Mouse (Mus musculus) spleen, adult 2 months (tissue): ENCODE results near the gene Tbc1d10b. TPM values are rescaled to one million over a fixed set of nuclear protein-coding genes. Genes with fewer than 3 reads are reported as not detected.

Source experiments
- DNase-seq, 2 experiments: peaks; one replicate each; pipeline versions ENCODE4 v3.0.0 to v3.0.0-alpha.2; 2012 to 2021; ENCODE audit warnings: low spot score in 2 of 2, low read depth in 1 of 2
- H3K27ac ChIP-seq: fragments of 200-500 bp; 2 replicates; pipeline ENCODE4 v1.5.1; 2012; ENCODE audit warnings: low read length, inconsistent platforms; ENCODE audit not compliant: insufficient read depth
- H3K27me3 ChIP-seq: fragments of 200-500 bp; 2 replicates; pipeline ENCODE4 v1.6.1; 2012; ENCODE audit warnings: mild to moderate bottlenecking, moderate library complexity, low read length, inconsistent platforms; ENCODE audit not compliant: control insufficient read depth, insufficient read depth
- H3K36me3 ChIP-seq: fragments of 200-500 bp; 2 replicates; pipeline ENCODE4 v1.6.1; 2012; ENCODE audit warnings: mild to moderate bottlenecking, low read length, inconsistent platforms; ENCODE audit not compliant: control insufficient read depth, insufficient read depth
- H3K4me1 ChIP-seq: fragments of 200-500 bp; 2 replicates; pipeline ENCODE4 v1.6.1; 2011; ENCODE audit warnings: inconsistent platforms; ENCODE audit not compliant: control insufficient read depth, insufficient read depth, insufficient read length
- H3K4me3 ChIP-seq: fragments of 200-500 bp; 2 replicates; pipeline ENCODE4 v1.5.1; 2011; ENCODE audit warnings: mild to moderate bottlenecking, inconsistent platforms; ENCODE audit not compliant: insufficient read depth, insufficient read length; ENCODE audit errors: extremely low read depth
- CTCF ChIP-seq: fragments of 200-500 bp; IDR thresholded peaks from 2 replicates; pipeline ENCODE4 v1.5.1; 2011; ENCODE audit warnings: mild to moderate bottlenecking, inconsistent platforms; ENCODE audit not compliant: insufficient read depth, insufficient read length, insufficient replicate concordance; ENCODE audit errors: extremely low read depth
- POLR2A ChIP-seq: fragments of 200-500 bp; IDR thresholded peaks from 2 replicates; pipeline ENCODE4 v1.6.1; 2011; ENCODE audit warnings: low read depth, low read length, inconsistent platforms
- WGBS: fragments of 180-500 bp; shearing (Covaris S2); methylation state at CpG from one replicate; pipeline ENCODE4 v1.1.7; 2018; 5-methylcytosine and 5-hydroxymethylcytosine counted together
- polyA plus RNA-seq: library from polyadenylated mRNA; depleted of rRNA; stranded (reverse); fragments of >200 nt; gene quantifications from 2 replicates; pipeline ENCODE4 v1.2.3, GENCODE M21; 2012

The Tbc1d10b gene
- polyA plus RNA-seq, 1 experiment = 33.0 TPM

GRCm38 (mm10) chr7:127216307-127216706 lies 8.0 kb upstream of the Tbc1d10b start:
- 74% methylated on average over 5 of the region's 5 CpGs for WGBS
- H3K4me3 ChIP-seq = no peak overlapping the region
- DNase-seq = no peak

DNA sequence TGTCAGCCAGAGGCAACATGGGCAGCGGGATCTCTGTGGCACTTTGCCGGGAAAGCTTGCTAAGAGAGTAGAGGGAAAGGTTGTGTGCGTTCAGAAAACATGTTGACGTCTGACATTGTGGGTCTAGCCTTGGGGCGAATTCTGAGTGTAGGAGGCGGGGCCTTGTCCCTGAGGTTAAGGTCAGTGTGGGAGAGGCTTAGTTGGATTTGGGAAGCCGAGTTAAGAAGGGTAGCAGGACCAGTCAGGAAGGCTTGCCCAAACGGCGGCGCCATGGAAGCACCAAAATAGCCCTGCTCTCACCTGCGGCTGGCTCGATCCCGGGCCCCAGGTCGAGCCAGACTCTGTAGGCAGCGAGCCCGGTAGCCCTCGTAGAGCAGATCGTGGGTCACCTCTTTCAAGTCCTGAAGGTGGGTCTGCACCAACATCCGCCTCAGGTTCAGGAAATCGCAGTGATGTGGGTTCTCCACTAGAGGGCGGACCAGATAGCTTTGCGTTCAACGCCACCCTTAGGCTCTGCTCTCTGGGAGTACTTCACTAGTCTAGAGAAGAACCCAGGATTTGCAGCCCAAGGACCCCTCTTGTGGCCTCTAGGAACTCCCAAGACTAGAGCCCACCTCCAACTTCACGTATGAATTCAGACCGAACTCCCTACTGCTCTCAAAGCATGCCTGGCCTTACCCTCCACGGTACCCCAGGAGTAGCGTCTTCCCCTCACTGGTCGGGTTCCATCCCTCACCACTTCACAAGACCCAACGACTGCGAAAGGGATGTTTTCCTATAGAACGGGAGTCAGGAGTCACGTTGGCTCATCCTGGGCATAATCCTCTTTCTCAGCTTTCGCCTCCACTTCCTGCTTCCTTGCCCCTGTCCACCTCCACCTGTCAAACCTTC lies 7.0 kb upstream of the Tbc1d10b start:
- Histone ChIP-seq H3K27ac (peak overlapping the region; percentile 34; the same call in 1 of the 2 replicates), H3K4me3 (peak overlapping the region; percentile 21; the same call in 1 of the 2 replicates), H3K4me1 (peaks cover 34% of the 10 kb centered on the region; the same call in 1 of the 2 replicates), H3K36me3 (peaks cover 17% of the 10 kb centered on the region), H3K27me3 (no peaks in the 10 kb centered on the region)
- WGBS = 48% methylated on average over 33 of the region's 33 CpGs
- DNase-seq = peak in 1 of 2 experiments; percentile 66
- no peak for TF ChIP-seq POLR2A
- peak; percentile 85; the same call in 1 of the 2 replicates for TF ChIP-seq CTCF

More at GRCm38 (mm10) chr7:127216307-127216706, 8.0 kb upstream of the Tbc1d10b start:
- TF ChIP-seq CTCF (no peak), POLR2A (no peak)
- Histone ChIP-seq H3K27ac (no peak overlapping the region), H3K4me1 (peaks cover 27% of the 10 kb centered on the region; the same call in 1 of the 2 replicates), H3K36me3 (peaks cover 17% of the 10 kb centered on the region), H3K27me3 (no peaks in the 10 kb centered on the region)

DNA sequence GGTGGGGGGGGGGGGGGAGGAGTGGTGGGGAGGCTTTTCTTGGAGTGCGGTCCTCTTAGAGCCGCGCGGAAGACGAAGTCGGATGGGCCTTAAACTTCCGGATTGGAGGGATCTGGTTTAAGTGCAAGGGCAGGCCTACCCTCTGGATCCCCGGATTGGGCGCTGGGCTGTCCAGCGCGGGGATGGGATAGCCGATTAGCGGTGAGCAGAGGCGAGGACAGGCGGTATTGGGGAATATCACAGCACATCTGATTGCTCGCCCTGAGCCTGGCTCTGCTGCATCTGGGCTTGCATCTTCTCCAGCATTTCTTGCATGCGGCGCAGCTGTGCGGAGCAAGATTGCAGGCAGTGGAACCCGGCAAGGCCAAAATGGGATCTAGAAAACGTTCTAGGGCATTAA lies 6.3 kb upstream of the Tbc1d10b start:
- TF ChIP-seq POLR2A = no peak
- no peak for TF ChIP-seq CTCF
- WGBS = 87% methylated on average over 21 of the region's 21 CpGs
- Histone ChIP-seq H3K36me3 (peaks cover 17% of the 10 kb centered on the region), H3K27me3 (no peaks in the 10 kb centered on the region), H3K27ac (0 out of 2 replicates have a peak overlapping the region, but pooled peaks have one; percentile 34), H3K4me1 (peaks cover 37% of the 10 kb centered on the region; the same call in 1 of the 2 replicates), H3K4me3 (no peak overlapping the region)
- no peak for DNase-seq

GRCm38 (mm10) chr7:127213930-127214329 lies 5.7 kb upstream of the Tbc1d10b start:
- Histone ChIP-seq H3K4me3 (no peak overlapping the region), H3K27me3 (no peaks in the 10 kb centered on the region), H3K36me3 (peaks cover 17% of the 10 kb centered on the region), H3K27ac (no peak overlapping the region), H3K4me1 (peaks cover 33% of the 10 kb centered on the region; the same call in 1 of the 2 replicates)
- TF ChIP-seq CTCF (no peak), POLR2A (no peak)
- WGBS = 76% methylated on average over 12 of the region's 12 CpGs
- no peak for DNase-seq

DNA sequence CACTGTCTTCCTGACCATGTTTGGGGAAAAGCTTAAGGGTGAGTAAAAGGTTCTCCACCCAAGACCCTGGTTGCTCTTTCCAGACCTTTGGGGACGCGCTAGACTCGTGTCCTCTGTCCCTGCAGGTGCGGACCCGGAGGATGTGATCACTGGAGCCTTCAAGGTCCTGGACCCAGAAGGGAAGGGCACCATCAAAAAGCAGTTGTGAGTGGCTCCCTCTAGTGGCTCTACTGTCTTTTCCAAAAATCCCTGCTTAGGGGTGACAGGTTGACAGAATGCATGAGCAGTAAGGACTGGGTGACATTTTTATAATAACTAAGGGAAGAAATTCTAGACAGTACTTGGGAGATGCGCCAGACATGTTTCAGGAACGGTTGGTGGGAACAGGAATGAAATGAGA lies 5.2 kb upstream of the Tbc1d10b start:
- no peak overlapping the region; the same call in 1 of the 2 replicates for H3K27ac ChIP-seq
- no peak overlapping the region for H3K4me3 ChIP-seq
- H3K4me1 ChIP-seq = peaks cover 29% of the 10 kb centered on the region; the same call in 1 of the 2 replicates
- peaks cover 17% of the 10 kb centered on the region for H3K36me3 ChIP-seq
- TF ChIP-seq CTCF (peak; percentile 43; the same call in 1 of the 2 replicates), POLR2A (no peak)
- 38% methylated on average over 7 of the region's 7 CpGs for WGBS
- no peak for DNase-seq
- no peaks in the 10 kb centered on the region for H3K27me3 ChIP-seq

DNA sequence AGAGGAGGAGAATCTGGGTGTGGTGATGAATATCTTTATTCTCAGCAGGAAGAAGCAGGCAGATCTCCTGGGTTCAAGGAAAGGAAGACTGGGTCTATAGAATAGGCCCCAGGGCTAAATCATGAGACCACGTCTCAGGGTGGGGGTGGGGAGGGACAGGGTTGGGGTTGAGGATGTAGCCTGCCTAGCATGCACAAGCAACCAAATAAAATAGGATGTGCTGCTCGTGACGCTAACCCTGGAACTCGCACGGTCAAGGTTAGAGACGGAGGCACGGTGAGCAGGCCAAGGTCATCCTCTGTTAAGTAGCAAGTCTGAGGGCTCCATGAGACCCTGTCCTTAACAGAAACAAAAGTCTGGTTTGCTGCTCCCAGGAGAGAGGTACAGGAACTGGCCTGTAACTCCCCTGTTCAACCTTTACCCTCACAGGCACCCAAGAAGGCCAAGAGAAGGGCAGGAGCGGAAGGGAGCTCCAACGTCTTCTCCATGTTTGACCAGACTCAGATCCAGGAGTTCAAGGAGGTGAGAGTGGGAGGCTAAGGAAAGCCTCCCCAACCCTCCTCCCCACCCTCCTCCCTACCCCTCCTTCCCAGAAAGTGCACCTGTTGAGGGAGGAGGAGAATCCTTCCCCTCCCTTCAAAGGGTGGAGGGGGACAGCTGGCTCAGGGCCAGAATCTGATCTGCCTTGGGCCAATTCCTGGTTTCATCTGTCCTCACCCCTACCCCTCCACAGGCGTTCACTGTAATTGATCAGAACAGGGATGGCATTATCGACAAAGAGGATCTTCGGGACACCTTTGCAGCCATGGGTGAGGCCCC lies 4.4 kb upstream of the Tbc1d10b start:
- Histone ChIP-seq H3K4me3 (no peak overlapping the region), H3K36me3 (peaks cover 17% of the 10 kb centered on the region), H3K27ac (no peak overlapping the region), H3K4me1 (peaks cover 28% of the 10 kb centered on the region; the same call in 1 of the 2 replicates), H3K27me3 (no peaks in the 10 kb centered on the region)
- TF ChIP-seq POLR2A = no peak
- TF ChIP-seq CTCF = no peak
- WGBS = 89% methylated on average over 12 of the region's 12 CpGs
- no peak for DNase-seq
